Mouse (Mus musculus) gonadal fat pad, adult 2 months (tissue): ENCODE measurements around the gene Clip4. TPM values are rescaled to one million over a fixed set of nuclear protein-coding genes. Genes with fewer than 3 reads are reported as not detected.

ENCODE experiments used
- DNase-seq: peaks from one replicate; pipeline ENCODE4 v3.0.0-alpha.2; 2012; ENCODE audit warnings: low read depth
- polyA plus RNA-seq: library from polyadenylated mRNA; depleted of rRNA; stranded (reverse); fragments of >200 nt; gene quantifications from 2 replicates; pipeline ENCODE4 v1.2.3, GENCODE M21; 2012

Clip4 gene
- polyA plus RNA-seq, 1 experiment = 2.4 TPM

DNA sequence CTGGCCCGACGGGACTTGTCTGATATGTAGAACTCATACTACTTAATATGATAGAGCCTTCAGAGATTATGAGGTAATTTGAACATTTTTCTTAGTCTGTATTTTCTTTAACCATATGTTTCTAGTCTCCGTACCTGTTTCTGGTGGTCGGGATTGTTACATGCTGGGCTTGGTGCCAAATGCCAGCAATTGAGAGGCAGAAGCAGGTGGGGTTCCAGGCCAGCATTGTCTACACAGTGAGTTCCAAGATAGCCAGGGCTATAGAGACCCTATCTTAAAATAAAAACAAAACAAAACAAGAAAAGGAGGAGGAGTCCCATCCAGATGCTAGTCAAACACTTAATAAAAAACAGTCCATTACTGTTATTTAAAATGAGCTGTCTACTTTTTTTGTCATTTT is 23.3 kb downstream of the Clip4 start:
- DNase-seq = no peak

DNA sequence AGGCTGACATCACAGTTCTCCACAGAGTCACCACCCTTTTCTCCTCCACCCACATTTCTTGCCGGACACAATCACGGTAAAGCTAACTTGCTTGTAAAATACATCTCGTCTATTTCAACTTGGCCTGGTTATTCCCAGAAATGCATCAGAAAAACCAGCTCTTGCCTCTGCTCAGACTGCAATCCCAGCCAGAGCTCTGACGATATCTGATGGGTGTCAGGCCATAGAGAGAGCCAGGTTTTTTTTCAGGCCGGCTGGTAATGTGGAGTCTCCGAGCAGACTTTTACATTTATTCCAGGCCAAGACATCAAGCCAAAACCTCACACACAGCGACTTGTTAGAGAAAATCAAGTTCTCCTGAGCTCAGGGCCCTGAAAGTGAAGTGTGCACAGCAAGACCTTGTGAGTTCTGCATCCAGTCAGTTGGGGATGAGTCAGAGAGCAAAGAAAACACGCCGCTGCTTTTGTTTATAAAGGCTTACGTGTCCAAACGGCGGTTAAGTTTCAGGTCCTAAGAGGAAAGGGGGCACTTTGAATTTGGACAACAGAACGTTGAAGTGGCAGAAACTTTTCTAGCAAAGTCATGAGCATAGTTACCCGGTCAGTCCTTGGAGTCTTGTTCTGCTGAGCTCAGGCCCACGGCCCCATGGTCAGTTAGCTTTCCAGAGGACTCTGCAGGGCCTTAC is 27.4 kb downstream of the Clip4 start:
- no peak for DNase-seq

- no peak for DNase-seq
Measured at GRCm38 (mm10) chr17:71803456-71803855, 35.2 kb downstream of the Clip4 start.

GRCm38 (mm10) chr17:71803876-71804275 is 35.6 kb downstream of the Clip4 start:
- no peak for DNase-seq

DNA sequence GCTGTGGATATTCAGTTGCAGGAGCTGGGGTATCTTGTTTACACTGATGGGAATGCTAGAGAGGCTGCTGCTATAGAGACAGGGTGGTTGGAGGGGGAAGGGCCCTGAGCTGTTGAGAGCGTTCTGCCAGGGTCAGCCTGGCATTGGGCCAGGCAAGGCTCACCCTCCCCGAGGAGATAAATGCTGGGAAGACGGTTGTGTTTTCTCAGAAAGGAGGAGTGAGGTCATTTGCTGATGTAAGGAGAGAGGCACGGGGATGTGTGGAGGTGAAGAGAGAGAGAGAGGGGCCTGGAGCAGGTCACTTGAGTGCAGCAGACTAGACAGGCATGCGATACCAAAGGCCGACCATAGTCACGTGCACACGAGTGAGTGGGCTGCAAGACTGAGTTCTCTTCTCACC is 42.8 kb downstream of the Clip4 start:
- DNase-seq = no peak

- DNase-seq = no peak
Measured at GRCm38 (mm10) chr17:71816136-71816864, 48.0 kb downstream of the Clip4 start.

GRCm38 (mm10) chr17:71823622-71824306 is 55.5 kb downstream of the Clip4 start:
- no peak for DNase-seq

GRCm38 (mm10) chr17:71826603-71827002 is 58.3 kb downstream of the Clip4 start:
- no peak for DNase-seq

- DNase-seq = no peak
Measured at GRCm38 (mm10) chr17:71827627-71828026, 59.4 kb downstream of the Clip4 start.

GRCm38 (mm10) chr17:71828647-71829414 is 60.6 kb downstream of the Clip4 start:
- DNase-seq = no peak

DNA sequence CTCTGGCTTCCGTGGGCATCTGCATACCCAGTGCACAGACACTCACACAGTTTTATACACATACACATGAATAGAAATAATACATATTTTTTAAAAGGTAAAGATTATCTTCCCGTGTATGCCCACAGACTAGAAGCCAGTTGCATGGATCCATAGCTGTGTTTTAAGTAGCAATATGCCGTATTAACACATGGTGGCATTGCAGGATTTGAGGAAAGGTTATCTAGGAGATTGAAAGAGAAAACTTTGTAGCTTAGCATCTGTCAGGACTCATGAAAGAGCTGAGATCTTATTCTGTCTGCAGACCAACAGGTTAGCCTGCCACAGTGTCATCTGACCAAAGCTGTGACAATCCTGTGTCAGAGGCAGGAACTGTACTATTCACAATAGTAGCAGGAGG is 63.7 kb downstream of the Clip4 start:
- DNase-seq = no peak

GRCm38 (mm10) chr17:71862184-71862583 is 93.9 kb downstream of the Clip4 start:
- DNase-seq = no peak

DNA sequence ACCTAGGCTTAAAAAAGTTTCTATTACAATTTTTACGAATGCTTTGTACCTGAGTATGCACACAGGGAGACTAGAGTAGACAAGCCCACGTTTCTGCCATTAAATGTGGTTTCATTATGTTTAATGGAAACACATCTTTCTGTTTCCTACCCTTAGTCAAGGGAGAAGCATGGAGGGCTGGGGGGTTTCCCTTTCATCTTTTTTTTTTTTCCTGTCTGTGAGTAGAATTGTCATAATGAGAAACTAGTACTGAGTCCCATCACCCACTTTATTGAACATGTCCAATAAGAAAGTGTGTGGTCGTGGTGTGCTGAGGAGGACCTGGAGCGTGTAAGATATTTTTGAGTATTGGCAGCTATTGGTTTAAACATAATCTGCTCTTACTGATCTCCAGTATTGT is 94.6 kb downstream of the Clip4 start:
- no peak for DNase-seq

- DNase-seq = no peak
Measured at GRCm38 (mm10) chr17:71864039-71864438, 95.8 kb downstream of the Clip4 start.

- no peak for DNase-seq
Measured at GRCm38 (mm10) chr17:71865437-71865836, 97.2 kb downstream of the Clip4 start.

DNA sequence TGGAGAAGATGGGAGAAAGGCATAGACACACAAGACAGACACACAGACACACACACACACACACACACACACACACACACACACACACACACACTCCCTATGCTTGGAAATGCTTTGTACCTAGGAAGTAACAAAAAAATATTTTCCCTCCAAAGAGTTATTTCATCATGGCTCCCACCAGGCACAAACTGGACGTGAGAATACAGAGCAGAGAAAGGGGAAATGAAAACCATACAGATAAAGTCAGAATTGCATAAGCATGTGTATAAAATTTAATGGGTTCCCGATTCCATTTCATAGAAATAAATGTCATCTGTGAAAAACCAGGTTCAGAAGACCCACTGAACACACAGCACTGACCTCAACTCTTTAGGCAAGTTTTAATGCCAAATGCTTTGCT is 99.6 kb downstream of the Clip4 start:
- DNase-seq = no peak

DNA sequence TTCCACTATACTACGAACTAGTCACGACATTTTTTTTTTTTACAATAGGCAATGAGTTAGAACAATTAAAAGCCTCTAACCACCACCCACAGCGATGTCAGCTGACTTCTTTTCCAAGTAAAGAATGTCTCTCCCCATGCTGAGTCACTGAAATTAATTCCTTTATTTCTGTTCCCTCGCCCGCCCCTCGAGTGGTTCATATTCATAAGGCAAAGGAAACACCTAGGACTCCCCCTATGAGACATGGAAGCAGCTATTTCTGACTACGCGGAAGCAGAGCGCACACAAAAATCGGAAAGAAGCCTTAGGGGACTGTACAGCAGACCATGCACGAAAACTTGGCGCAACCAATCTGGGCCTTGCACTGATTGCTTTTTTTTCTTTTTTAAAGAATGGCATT is 100.6 kb downstream of the Clip4 start:
- no peak for DNase-seq

- DNase-seq = no peak
Measured at GRCm38 (mm10) chr17:71869372-71870231, 101.3 kb downstream of the Clip4 start.

DNA sequence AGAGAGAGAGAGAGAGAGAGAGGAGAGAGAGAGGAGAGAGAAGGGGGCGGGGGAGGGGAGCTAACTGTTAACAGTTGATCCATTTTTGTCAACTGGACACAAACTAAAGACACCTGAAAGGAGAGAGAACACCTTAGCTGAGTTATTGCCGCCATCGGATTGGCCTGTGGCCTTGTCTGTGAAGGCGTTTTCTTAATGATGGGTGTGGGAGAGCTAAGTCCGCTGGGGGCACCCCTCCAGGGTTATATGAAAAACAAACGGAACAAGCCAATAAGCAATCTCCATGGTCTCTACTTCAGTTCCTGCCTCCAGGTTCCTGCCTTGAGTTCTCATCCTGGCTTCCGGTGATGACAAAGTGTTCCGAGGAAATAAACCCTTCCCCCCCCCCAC is 102.0 kb downstream of the Clip4 start:
- no peak for DNase-seq

- no peak for DNase-seq
Measured at GRCm38 (mm10) chr17:71870641-71871040, 102.4 kb downstream of the Clip4 start.

GRCm38 (mm10) chr17:71871981-71872380 is 103.7 kb downstream of the Clip4 start:
- DNase-seq = no peak
